Mouse (Mus musculus) intestine, embryonic 15.5 days (tissue): ENCODE data around the gene Ube2j1. TPM values are rescaled to one million over a fixed set of nuclear protein-coding genes. Genes with fewer than 3 reads are reported as not detected.

Experiments used
- ATAC-seq: fragments of 200-750 bp; cut with Nextera tagmentation; 2 replicates; pipeline ENCODE4 v1.8.0; 2017; ENCODE audit warnings: moderate TSS enrichment, moderate library complexity
- H3K27ac ChIP-seq: fragments of 300-500 bp; sonication (generic); 2 replicates; pipeline ENCODE4 v1.5.1; 2015; ENCODE audit warnings: mild to moderate bottlenecking, inconsistent platforms
- H3K27me3 ChIP-seq: fragments of 300-500 bp; sonication (generic); replicated peaks from 2 replicates; pipeline ENCODE4 v1.6.1; 2015; ENCODE audit warnings: inconsistent platforms
- H3K36me3 ChIP-seq: fragments of 300-500 bp; sonication (generic); 2 replicates; pipeline ENCODE4 v1.6.1; 2015; ENCODE audit warnings: inconsistent platforms
- H3K4me1 ChIP-seq: fragments of 300-500 bp; sonication (generic); replicated peaks from 2 replicates; pipeline ENCODE4 v1.6.1; 2015; ENCODE audit warnings: inconsistent platforms
- H3K4me2 ChIP-seq: fragments of 300-500 bp; sonication (generic); replicated peaks from 2 replicates; pipeline ENCODE4 v1.6.1; 2015; ENCODE audit warnings: mild to moderate bottlenecking, inconsistent platforms
- H3K4me3 ChIP-seq: fragments of 300-500 bp; sonication (generic); replicated peaks from 2 replicates; pipeline ENCODE4 v1.5.1; 2015; ENCODE audit warnings: inconsistent platforms
- H3K9ac ChIP-seq: fragments of 300-500 bp; sonication (generic); 2 replicates; pipeline ENCODE4 v1.6.1; 2015; ENCODE audit warnings: inconsistent platforms
- H3K9me3 ChIP-seq: fragments of 300-500 bp; sonication (generic); 2 replicates; pipeline ENCODE4 v1.6.1; 2016; ENCODE audit warnings: inconsistent platforms
- WGBS: fragments of 180-500 bp; shearing (Covaris S2); methylation state at CpG from one replicate; pipeline ENCODE4 v1.1.7; 2015; 5-methylcytosine and 5-hydroxymethylcytosine counted together
- polyA plus RNA-seq: library from polyadenylated mRNA; unstranded; fragments of >200 nt; fragmentation: Nextera tagmentation; extraction: Ambion mirVana; gene quantifications from 2 replicates; pipeline ENCODE4 v1.2.1, GENCODE M21; 2015

Gene Ube2j1
- polyA plus RNA-seq = 41.9 and 46.4 TPM in 2 replicates

- under 1% methylated on average over 119 of the region's 123 CpGs for WGBS
- ATAC-seq = peak; percentile 100
- peak within 1 kb of the TSS; percentile 94 for H3K27ac ChIP-seq
- H3K9me3 ChIP-seq = no peaks in the 10 kb centered on the region
- peak within 1 kb of the TSS; percentile 67 for H3K4me2 ChIP-seq
- H3K9ac ChIP-seq = peak within 1 kb of the TSS; percentile 92
- no peaks in the 10 kb centered on the region for H3K27me3 ChIP-seq
- H3K4me1 ChIP-seq = peaks cover 10% of the 10 kb centered on the region; the same call in 1 of the 2 replicates
- H3K36me3 ChIP-seq = no peaks in the 10 kb centered on the region; the same call in 1 of the 2 replicates
- peak within 1 kb of the TSS; percentile 75 for H3K4me3 ChIP-seq
Measured at GRCm38 (mm10) chr4:33031195-33031960, at the start of gene Ube2j1. TSS of gene Ube2j1 (plus strand) at chr4:33031416.

GRCm38 (mm10) chr4:32981617-32982016 is 49.6 kb upstream of the Ube2j1 start:
- 23% methylated on average over 5 of the region's 5 CpGs for WGBS
- Histone ChIP-seq H3K27me3 (no peaks in the 10 kb centered on the region; the same call in 1 of the 2 replicates), H3K4me2 (peak overlapping the region; percentile 99), H3K36me3 (no peaks in the 10 kb centered on the region), H3K9me3 (no peaks in the 10 kb centered on the region), H3K4me3 (no peak overlapping the region), H3K27ac (peak overlapping the region; percentile 66; the same call in 1 of the 2 replicates), H3K4me1 (peaks cover 16% of the 10 kb centered on the region), H3K9ac (no peak overlapping the region)
- peak; percentile 56 for ATAC-seq

- Histone ChIP-seq H3K36me3 (no peaks in the 10 kb centered on the region), H3K27me3 (no peaks in the 10 kb centered on the region; the same call in 1 of the 2 replicates), H3K9me3 (no peaks in the 10 kb centered on the region), H3K4me1 (peaks cover 16% of the 10 kb centered on the region), H3K4me2 (peak overlapping the region; percentile 99), H3K27ac (peak overlapping the region; percentile 66), H3K9ac (no peak overlapping the region), H3K4me3 (peak overlapping the region; percentile 82)
- WGBS = 5% methylated on average over 15 of the region's 15 CpGs
- ATAC-seq = peak; percentile 29; the same call in 1 of the 2 replicates
Measured at GRCm38 (mm10) chr4:32982041-32982715, 49.0 kb upstream of the Ube2j1 start.

GRCm38 (mm10) chr4:32982716-32983175 is 48.5 kb upstream of the Ube2j1 start, which contains the start of gene Rragd:
TSS of gene Rragd (plus strand) at chr4:32983037.
- Histone ChIP-seq H3K4me1 (peaks cover 16% of the 10 kb centered on the region), H3K4me2 (peak within 1 kb of the TSS; percentile 99), H3K9me3 (no peaks in the 10 kb centered on the region), H3K9ac (peak within 1 kb of the TSS; percentile 81), H3K36me3 (no peaks in the 10 kb centered on the region), H3K27ac (peak within 1 kb of the TSS; percentile 66), H3K4me3 (peak within 1 kb of the TSS; percentile 82), H3K27me3 (no peaks in the 10 kb centered on the region; the same call in 1 of the 2 replicates)
- ATAC-seq = peak; percentile 54
- WGBS = under 1% methylated on average over 18 of the region's 18 CpGs

- Histone ChIP-seq H3K27ac (peak overlapping the region; percentile 66), H3K27me3 (no peaks in the 10 kb centered on the region; the same call in 1 of the 2 replicates), H3K4me3 (peak overlapping the region; percentile 82), H3K4me1 (peaks cover 16% of the 10 kb centered on the region), H3K9me3 (no peaks in the 10 kb centered on the region), H3K4me2 (peak overlapping the region; percentile 99), H3K9ac (peak overlapping the region; percentile 81), H3K36me3 (no peaks in the 10 kb centered on the region)
- ATAC-seq = peak; percentile 58
- WGBS = under 1% methylated on average over 65 of the region's 94 CpGs
Measured at GRCm38 (mm10) chr4:32983176-32984155, 47.8 kb upstream of the Ube2j1 start.

- no peak overlapping the region for H3K27ac ChIP-seq
- 5% methylated on average over 13 of the region's 13 CpGs for WGBS
- no peaks in the 10 kb centered on the region; the same call in 1 of the 2 replicates for H3K27me3 ChIP-seq
- no peaks in the 10 kb centered on the region for H3K9me3 ChIP-seq
- peaks cover 16% of the 10 kb centered on the region for H3K4me1 ChIP-seq
- peak overlapping the region; percentile 82 for H3K4me3 ChIP-seq
- 0 out of 2 replicates have a peak overlapping the region, but pooled peaks have one; percentile 11 for H3K9ac ChIP-seq
- peak overlapping the region; percentile 99 for H3K4me2 ChIP-seq
- no peaks in the 10 kb centered on the region for H3K36me3 ChIP-seq
- no peak for ATAC-seq
Measured at GRCm38 (mm10) chr4:32984242-32984641, 47.0 kb upstream of the Ube2j1 start.

- Histone ChIP-seq H3K9ac (0 out of 2 replicates have a peak overlapping the region, but pooled peaks have one; percentile 11), H3K4me3 (peak overlapping the region; percentile 82), H3K27ac (no peak overlapping the region)
Measured at GRCm38 (mm10) chr4:32984801-32985675, 46.2 kb upstream of the Ube2j1 start.

GRCm38 (mm10) chr4:32985684-32986083 is 45.5 kb upstream of the Ube2j1 start:
- no peaks in the 10 kb centered on the region; the same call in 1 of the 2 replicates for H3K27me3 ChIP-seq
- H3K9ac ChIP-seq = no peak overlapping the region
- H3K36me3 ChIP-seq = no peaks in the 10 kb centered on the region
- H3K9me3 ChIP-seq = no peaks in the 10 kb centered on the region
- H3K4me3 ChIP-seq = no peak overlapping the region
- 22% methylated on average over 3 of the region's 3 CpGs for WGBS
- ATAC-seq = no peak
- no peak overlapping the region for H3K4me2 ChIP-seq
- no peak overlapping the region for H3K27ac ChIP-seq
- peaks cover 16% of the 10 kb centered on the region for H3K4me1 ChIP-seq

More at GRCm38 (mm10) chr4:32984801-32985675, 46.2 kb upstream of the Ube2j1 start:
- Histone ChIP-seq H3K36me3 (no peaks in the 10 kb centered on the region), H3K4me2 (peak overlapping the region; percentile 99), H3K4me1 (peaks cover 16% of the 10 kb centered on the region), H3K27me3 (no peaks in the 10 kb centered on the region; the same call in 1 of the 2 replicates), H3K9me3 (no peaks in the 10 kb centered on the region)
- WGBS = 31% methylated on average over 13 of the region's 13 CpGs
- ATAC-seq = no peak

- 50% methylated on average over 3 of the region's 3 CpGs for WGBS
- Histone ChIP-seq H3K4me2 (no peak overlapping the region), H3K27ac (no peak overlapping the region), H3K27me3 (no peaks in the 10 kb centered on the region), H3K9ac (no peak overlapping the region), H3K9me3 (no peaks in the 10 kb centered on the region), H3K4me1 (peaks cover 7% of the 10 kb centered on the region), H3K36me3 (no peaks in the 10 kb centered on the region), H3K4me3 (no peak overlapping the region)
- ATAC-seq = peak; percentile 78
Measured at GRCm38 (mm10) chr4:32987006-32987405, 44.2 kb upstream of the Ube2j1 start.

GRCm38 (mm10) chr4:32989346-32989745 is 41.9 kb upstream of the Ube2j1 start:
- Histone ChIP-seq H3K27ac (no peak overlapping the region), H3K4me3 (no peak overlapping the region), H3K4me1 (peaks cover 7% of the 10 kb centered on the region), H3K9ac (no peak overlapping the region), H3K36me3 (no peaks in the 10 kb centered on the region), H3K4me2 (no peak overlapping the region), H3K27me3 (no peaks in the 10 kb centered on the region), H3K9me3 (no peaks in the 10 kb centered on the region)
- no peak for ATAC-seq
- 90% methylated on average over 2 of the region's 2 CpGs for WGBS
